Mouse (Mus musculus) stomach, postnatal 0 days (tissue): ENCODE data around the gene Klf9. TPM values are rescaled to one million over a fixed set of nuclear protein-coding genes. Genes with fewer than 3 reads are reported as not detected.

Experiments used
- ATAC-seq: fragments of 200-750 bp; cut with Nextera tagmentation; 2 replicates; pipeline ENCODE4 v1.8.0; 2017; ENCODE audit not compliant: low FRiP score, low TSS enrichment
- DNase-seq: peaks from one replicate; pipeline ENCODE4 v3.0.0-alpha.2; 2016; ENCODE audit warnings: low spot score
- H3K27ac ChIP-seq: fragments of 300-500 bp; sonication (generic); replicated peaks from 2 replicates; pipeline ENCODE4 v1.5.1; 2014; ENCODE audit warnings: mild to moderate bottlenecking, control low read depth
- H3K27me3 ChIP-seq: fragments of 300-500 bp; sonication (generic); 2 replicates; pipeline ENCODE4 v1.6.1; 2014; ENCODE audit warnings: low read length; ENCODE audit not compliant: control insufficient read depth, insufficient read depth
- H3K36me3 ChIP-seq: fragments of 300-500 bp; sonication (generic); 2 replicates; pipeline ENCODE4 v1.6.1; 2014; ENCODE audit warnings: low read length, mixed read lengths; ENCODE audit not compliant: control insufficient read depth, insufficient read depth
- H3K4me1 ChIP-seq: fragments of 300-500 bp; sonication (generic); replicated peaks from 2 replicates; pipeline ENCODE4 v1.6.1; 2014; ENCODE audit warnings: antibody characterized with exemption; ENCODE audit not compliant: control insufficient read depth, insufficient read depth
- H3K4me2 ChIP-seq: fragments of 300-500 bp; sonication (generic); replicated peaks from 2 replicates; pipeline ENCODE4 v1.6.1; 2014; ENCODE audit warnings: low read depth, mild to moderate bottlenecking, control low read depth, moderate library complexity
- H3K4me3 ChIP-seq: fragments of 300-500 bp; sonication (generic); 2 replicates; pipeline ENCODE4 v1.5.1; 2014; ENCODE audit warnings: low read depth, low read length, control low read depth
- H3K9ac ChIP-seq: fragments of 300-500 bp; sonication (generic); 2 replicates; pipeline ENCODE4 v1.6.1; 2014; ENCODE audit warnings: mild to moderate bottlenecking, low read length, control low read depth, mixed read lengths
- H3K9me3 ChIP-seq: fragments of 300-500 bp; sonication (generic); 2 replicates; pipeline ENCODE4 v1.6.1; 2016; ENCODE audit warnings: low read length; ENCODE audit not compliant: control insufficient read depth
- CTCF ChIP-seq: IDR thresholded peaks from 2 replicates; pipeline ENCODE4 v1.5.1; 2016; ENCODE audit warnings: antibody characterized with exemption, low read depth, mild to moderate bottlenecking, moderate library complexity
- EP300 ChIP-seq: optimal IDR thresholded peaks from 2 replicates; pipeline ENCODE3; 2016; ENCODE audit warnings: antibody characterized with exemption
- WGBS: fragments of 180-500 bp; shearing (Covaris S2); extraction: QIAGEN DNeasy Blood & Tissue Kit; methylation state at CpG from one replicate; pipeline ENCODE4 v1.1.7; 2014; 5-methylcytosine and 5-hydroxymethylcytosine counted together
- polyA plus RNA-seq: library from polyadenylated mRNA; unstranded; fragments of >200 nt; fragmentation: Nextera tagmentation; extraction: Ambion mirVana; gene quantifications from 2 replicates; pipeline ENCODE4 v1.2.1, GENCODE M21; 2015

The Klf9 gene
- polyA plus RNA-seq, 1 experiment from 2014 or later, result 17.4 TPM

- WGBS, result 68% methylated on average over 3 of the region's 3 CpGs
- no peak for ATAC-seq
- TF ChIP-seq EP300 (no peak), CTCF (no peak)
Observed at GRCm38 (mm10) chr19:23163361-23163760, 22.3 kb downstream of the Klf9 start.

GRCm38 (mm10) chr19:23164651-23165240, 23.7 kb downstream of the Klf9 start:
- H3K9ac ChIP-seq, result no peak overlapping the region
- H3K4me3 ChIP-seq, result no peak overlapping the region
- H3K4me1 ChIP-seq, result peaks cover 4% of the 10 kb centered on the region; the same call in 1 of the 2 replicates
- no peak for ATAC-seq
- H3K27ac ChIP-seq, result no peak overlapping the region
- H3K4me2 ChIP-seq, result no peak overlapping the region
- no peaks in the 10 kb centered on the region for H3K9me3 ChIP-seq
- 95% methylated on average over 16 of the region's 16 CpGs for WGBS
- H3K27me3 ChIP-seq, result no peaks in the 10 kb centered on the region
- no peak for DNase-seq
- peaks cover 7% of the 10 kb centered on the region for H3K36me3 ChIP-seq
- no peak for TF ChIP-seq EP300
- no peak for TF ChIP-seq CTCF

More at GRCm38 (mm10) chr19:23163361-23163760, 22.3 kb downstream of the Klf9 start:
- no peaks in the 10 kb centered on the region for H3K9me3 ChIP-seq
- H3K4me1 ChIP-seq, result peaks cover 7% of the 10 kb centered on the region; the same call in 1 of the 2 replicates
- H3K36me3 ChIP-seq, result peaks cover 7% of the 10 kb centered on the region
- no peaks in the 10 kb centered on the region for H3K27me3 ChIP-seq
- no peak overlapping the region for H3K9ac ChIP-seq
- DNase-seq, result no peak
- H3K4me3 ChIP-seq, result no peak overlapping the region
- H3K27ac ChIP-seq, result no peak overlapping the region
- H3K4me2 ChIP-seq, result no peak overlapping the region

- no peak for ATAC-seq
- Histone ChIP-seq H3K36me3 (peaks cover 7% of the 10 kb centered on the region), H3K9ac (no peak overlapping the region), H3K4me3 (no peak overlapping the region), H3K4me1 (peaks cover 2% of the 10 kb centered on the region; the same call in 1 of the 2 replicates), H3K27ac (no peak overlapping the region), H3K4me2 (no peak overlapping the region), H3K9me3 (no peaks in the 10 kb centered on the region), H3K27me3 (no peaks in the 10 kb centered on the region)
- DNase-seq, result no peak
- 71% methylated on average over 11 of the region's 11 CpGs for WGBS
- no peak for TF ChIP-seq EP300
Observed at GRCm38 (mm10) chr19:23166550-23167284, 25.7 kb downstream of the Klf9 start.

- Histone ChIP-seq H3K36me3 (peaks cover 7% of the 10 kb centered on the region), H3K9ac (no peak overlapping the region), H3K27me3 (no peaks in the 10 kb centered on the region), H3K27ac (no peak overlapping the region), H3K4me2 (no peak overlapping the region), H3K4me3 (no peak overlapping the region), H3K9me3 (no peaks in the 10 kb centered on the region), H3K4me1 (no peaks in the 10 kb centered on the region)
- ATAC-seq, result no peak
- no peak for TF ChIP-seq EP300
- no peak for DNase-seq
- WGBS, result 69% methylated on average over 5 of the region's 5 CpGs
Observed at GRCm38 (mm10) chr19:23168899-23169658, 28.1 kb downstream of the Klf9 start.

- ATAC-seq (no peak), DNase-seq (no peak)
- Histone ChIP-seq H3K9me3 (no peaks in the 10 kb centered on the region), H3K9ac (no peak overlapping the region), H3K27me3 (no peaks in the 10 kb centered on the region), H3K4me3 (no peak overlapping the region), H3K27ac (no peak overlapping the region), H3K4me1 (no peaks in the 10 kb centered on the region), H3K36me3 (peaks cover 5% of the 10 kb centered on the region), H3K4me2 (no peak overlapping the region)
- TF ChIP-seq EP300 (no peak), CTCF (no peak)
- 98% methylated on average over 2 of the region's 2 CpGs for whole genome bisulfite sequencing
Observed at GRCm38 (mm10) chr19:23169659-23170050, 28.6 kb downstream of the Klf9 start.

GRCm38 (mm10) chr19:23170476-23170875, 29.4 kb downstream of the Klf9 start:
- 88% methylated on average over 5 of the region's 5 CpGs for WGBS
- no peak for DNase-seq

More at GRCm38 (mm10) chr19:23170476-23170875, 29.4 kb downstream of the Klf9 start:
- TF ChIP-seq CTCF (no peak), EP300 (no peak)
- H3K4me2 ChIP-seq, result no peak overlapping the region
- H3K4me1 ChIP-seq, result no peaks in the 10 kb centered on the region
- no peak overlapping the region for H3K4me3 ChIP-seq
- no peak overlapping the region for H3K9ac ChIP-seq
- no peaks in the 10 kb centered on the region for H3K9me3 ChIP-seq
- ATAC-seq, result no peak
- no peak overlapping the region for H3K27ac ChIP-seq
- peaks cover 4% of the 10 kb centered on the region; the same call in 1 of the 2 replicates for H3K36me3 ChIP-seq
- H3K27me3 ChIP-seq, result no peaks in the 10 kb centered on the region
